Mouse (Mus musculus) embryonic facial prominence, embryonic 11.5 days (tissue): ENCODE results near the gene Phf19. TPM values are rescaled to one million over a fixed set of nuclear protein-coding genes. Genes with fewer than 3 reads are reported as not detected.

Experiments
- ATAC-seq: fragments of 200-750 bp; cut with Nextera tagmentation; replicated peaks from 2 replicates; pipeline ENCODE4 v1.8.0; 2017; ENCODE audit warnings: low read depth; ENCODE audit not compliant: insufficient number of reproducible peaks, low FRiP score, low TSS enrichment
- DNase-seq: peaks from one replicate; pipeline ENCODE4 v3.0.0-alpha.2; 2015; ENCODE audit warnings: low spot score
- H3K27ac ChIP-seq: fragments of 300-500 bp; sonication (generic); replicated peaks from 2 replicates; pipeline ENCODE4 v1.5.1; 2014; ENCODE audit warnings: mild to moderate bottlenecking, low read depth, low read length, control low read depth
- H3K27me3 ChIP-seq: fragments of 300-500 bp; sonication (generic); 2 replicates; pipeline ENCODE4 v1.6.1; 2014; ENCODE audit warnings: mild to moderate bottlenecking, low read length, moderate library complexity, mixed read lengths; ENCODE audit not compliant: control insufficient read depth, insufficient read depth
- H3K36me3 ChIP-seq: fragments of 300-500 bp; sonication (generic); replicated peaks from 2 replicates; pipeline ENCODE4 v1.6.1; 2014; ENCODE audit warnings: low read depth, mild to moderate bottlenecking, low read length, moderate library complexity, mixed read lengths; ENCODE audit not compliant: control insufficient read depth, insufficient read depth
- H3K4me1 ChIP-seq: fragments of 300-500 bp; sonication (generic); 2 replicates; pipeline ENCODE4 v1.6.1; 2014; ENCODE audit warnings: low read length, mixed read lengths; ENCODE audit not compliant: control insufficient read depth, insufficient read depth
- H3K4me2 ChIP-seq: fragments of 300-500 bp; sonication (generic); 2 replicates; pipeline ENCODE4 v1.6.1; 2014; ENCODE audit warnings: low read depth, mild to moderate bottlenecking, control low read depth, low read length, moderate library complexity
- H3K4me3 ChIP-seq: fragments of 300-500 bp; sonication (generic); 2 replicates; pipeline ENCODE4 v1.5.1; 2014; ENCODE audit warnings: low read depth, low read length, control low read depth
- H3K9ac ChIP-seq: fragments of 300-500 bp; sonication (generic); replicated peaks from 2 replicates; pipeline ENCODE4 v1.6.1; 2014; ENCODE audit warnings: mild to moderate bottlenecking, control low read depth, low read length
- H3K9me3 ChIP-seq: fragments of 300-500 bp; sonication (generic); replicated peaks from 2 replicates; pipeline ENCODE4 v1.6.1; 2016; ENCODE audit warnings: mild to moderate bottlenecking, low read length, inconsistent platforms, mixed read lengths; ENCODE audit not compliant: control insufficient read depth
- WGBS: fragments of 180-500 bp; shearing (Covaris S2); extraction: QIAGEN DNeasy Blood & Tissue Kit; methylation state at CpG from one replicate; pipeline ENCODE4 v1.1.7; 2014; 5-methylcytosine and 5-hydroxymethylcytosine counted together
- polyA plus RNA-seq: library from polyadenylated mRNA; unstranded; fragments of >200 nt; fragmentation: Nextera tagmentation; extraction: Ambion mirVana; gene quantifications from 2 replicates; pipeline ENCODE4 v1.2.1, GENCODE M21; 2014

Gene Phf19
- polyA plus RNA-seq, 1 experiment from 2014 or later, result 2.2 TPM

GRCm38 (mm10) chr2:34911871-34912270, 2.0 kb downstream of the Phf19 start:
- Histone ChIP-seq H3K9me3 (no peaks in the 10 kb centered on the region), H3K27me3 (peaks cover 23% of the 10 kb centered on the region)
- 83% methylated on average over 5 of the region's 5 CpGs for WGBS

GRCm38 (mm10) chr2:34909719-34910118, 4.1 kb downstream of the Phf19 start:
- Histone ChIP-seq H3K9me3 (no peaks in the 10 kb centered on the region), H3K27ac (no peak overlapping the region), H3K4me1 (no peaks in the 10 kb centered on the region; the same call in 1 of the 2 replicates), H3K27me3 (peaks cover 23% of the 10 kb centered on the region), H3K36me3 (no peaks in the 10 kb centered on the region), H3K9ac (no peak overlapping the region), H3K4me3 (no peak overlapping the region), H3K4me2 (no peak overlapping the region)
- 93% methylated on average over 4 of the region's 4 CpGs for whole genome bisulfite sequencing
- ATAC-seq (no peak), DNase-seq (no peak)

More at GRCm38 (mm10) chr2:34911871-34912270, 2.0 kb downstream of the Phf19 start:
- Histone ChIP-seq H3K9ac (no peak overlapping the region), H3K36me3 (no peaks in the 10 kb centered on the region), H3K4me1 (no peaks in the 10 kb centered on the region; the same call in 1 of the 2 replicates), H3K4me2 (no peak overlapping the region), H3K27ac (no peak overlapping the region), H3K4me3 (no peak overlapping the region)
- DNase-seq, result no peak
- ATAC-seq, result no peak

GRCm38 (mm10) chr2:34906861-34907604, 6.8 kb downstream of the Phf19 start:
- no peak overlapping the region for H3K9ac ChIP-seq
- no peaks in the 10 kb centered on the region for H3K9me3 ChIP-seq
- H3K4me1 ChIP-seq, result no peaks in the 10 kb centered on the region; the same call in 1 of the 2 replicates
- DNase-seq (no peak), ATAC-seq (no peak)
- H3K36me3 ChIP-seq, result no peaks in the 10 kb centered on the region
- H3K27ac ChIP-seq, result no peak overlapping the region
- peaks cover 4% of the 10 kb centered on the region; the same call in 1 of the 2 replicates for H3K27me3 ChIP-seq
- no peak overlapping the region for H3K4me2 ChIP-seq
- WGBS, result 50% methylated on average over 12 of the region's 12 CpGs
- H3K4me3 ChIP-seq, result no peak overlapping the region

GRCm38 (mm10) chr2:34906426-34906825, 7.4 kb downstream of the Phf19 start:
- no peak overlapping the region for H3K4me3 ChIP-seq
- WGBS, result 70% methylated on average over 6 of the region's 6 CpGs
- no peak overlapping the region for H3K27ac ChIP-seq
- ATAC-seq (no peak), DNase-seq (no peak)
- no peak overlapping the region for H3K4me2 ChIP-seq
- H3K4me1 ChIP-seq, result no peaks in the 10 kb centered on the region; the same call in 1 of the 2 replicates
- no peak overlapping the region for H3K9ac ChIP-seq
- H3K9me3 ChIP-seq, result no peaks in the 10 kb centered on the region
- H3K36me3 ChIP-seq, result no peaks in the 10 kb centered on the region
- H3K27me3 ChIP-seq, result peaks cover 3% of the 10 kb centered on the region; the same call in 1 of the 2 replicates

GRCm38 (mm10) chr2:34904849-34905542, 8.8 kb downstream of the Phf19 start:
- ATAC-seq, result peak; percentile 98
- H3K4me1 ChIP-seq, result no peaks in the 10 kb centered on the region; the same call in 1 of the 2 replicates

GRCm38 (mm10) chr2:34903652-34904405, 10.0 kb downstream of the Phf19 start:
- H3K9ac ChIP-seq, result no peak overlapping the region
- WGBS, result 67% methylated on average over 4 of the region's 4 CpGs
- H3K4me2 ChIP-seq, result no peak overlapping the region
- no peaks in the 10 kb centered on the region for H3K36me3 ChIP-seq
- ATAC-seq (no peak), DNase-seq (no peak)
- H3K9me3 ChIP-seq, result no peaks in the 10 kb centered on the region
- no peak overlapping the region for H3K4me3 ChIP-seq
- H3K27me3 ChIP-seq, result no peaks in the 10 kb centered on the region
- no peaks in the 10 kb centered on the region; the same call in 1 of the 2 replicates for H3K4me1 ChIP-seq
- no peak overlapping the region for H3K27ac ChIP-seq

More at GRCm38 (mm10) chr2:34904849-34905542, 8.8 kb downstream of the Phf19 start:
- no peaks in the 10 kb centered on the region for H3K36me3 ChIP-seq
- H3K9me3 ChIP-seq, result no peaks in the 10 kb centered on the region
- no peaks in the 10 kb centered on the region for H3K27me3 ChIP-seq
- WGBS, result under 1% methylated on average over 34 of the region's 34 CpGs
- no peak overlapping the region for H3K9ac ChIP-seq
- H3K4me3 ChIP-seq, result peak overlapping the region; percentile 13; the same call in 1 of the 2 replicates
- H3K27ac ChIP-seq, result no peak overlapping the region
- H3K4me2 ChIP-seq, result peak overlapping the region; percentile 49
- DNase-seq, result peak; percentile 98

GRCm38 (mm10) chr2:34903191-34903590, 10.6 kb downstream of the Phf19 start:
- Histone ChIP-seq H3K9ac (no peak overlapping the region), H3K36me3 (no peaks in the 10 kb centered on the region), H3K4me2 (no peak overlapping the region), H3K4me1 (no peaks in the 10 kb centered on the region; the same call in 1 of the 2 replicates), H3K27me3 (no peaks in the 10 kb centered on the region), H3K9me3 (no peaks in the 10 kb centered on the region), H3K27ac (no peak overlapping the region), H3K4me3 (no peak overlapping the region)
- no peak for ATAC-seq
- DNase-seq, result no peak
- WGBS, result 86% methylated on average over 7 of the region's 7 CpGs
